Mouse (Mus musculus) heart, postnatal 0 days (tissue): ENCODE data around the gene Il1rn.

Source experiments
- CTCF ChIP-seq: IDR thresholded peaks from 2 replicates; pipeline ENCODE4 v1.5.1; 2016; ENCODE audit warnings: antibody characterized with exemption, control low read depth, low read depth
- EP300 ChIP-seq: IDR thresholded peaks from 2 replicates; pipeline ENCODE4 v1.6.1; 2016; ENCODE audit warnings: antibody characterized with exemption, low read depth

- TF ChIP-seq CTCF: no peak
- no peak for TF ChIP-seq EP300
Measured at GRCm38 (mm10) chr2:24385111-24385961, 48.7 kb downstream of the Il1rn start.
